Mouse (Mus musculus) T-helper 1 cell (primary cell): ENCODE measurements around the gene Prss45.
"Not testable (repeated sequence)": the region's sequence is repeated elsewhere in the genome, so short reads cannot be mapped to it uniquely, and the experiment has no call there.

Experiments used
- in situ Hi-C: fragments of 300-600 bp; cut with MboI, MseI; formaldehyde crosslinking; loops from one replicate; pipeline ENCODE4 v1.15.1; 2025; ENCODE audit warnings: high pct_unique_total_duplicates

The Prss45 gene

GRCm38 (mm10) chr9:110834411-110834810, at the start of gene Prss45:
Prss45 (plus strand) TSS chr9:110834588.
- in situ Hi-C loops: no loop called here

- in situ Hi-C loops: no loop called here
Observed at GRCm38 (mm10) chr9:110788169-110788568, 46.2 kb upstream of the Prss45 start.

- in situ Hi-C loops: no loop called here
Observed at GRCm38 (mm10) chr9:110790462-110790861, 43.9 kb upstream of the Prss45 start.

- in situ Hi-C loops: no loop called here
Observed at GRCm38 (mm10) chr9:110797013-110797412, 37.4 kb upstream of the Prss45 start.

- in situ Hi-C loops: no loop called here
Observed at GRCm38 (mm10) chr9:110797866-110798265, 36.5 kb upstream of the Prss45 start, which contains the start of gene Prss42. Prss42 (plus strand) TSS chr9:110798166.

GRCm38 (mm10) chr9:110800834-110801479, 33.4 kb upstream of the Prss45 start:
- in situ Hi-C loops: no loop called here

- in situ Hi-C loops: no loop called here
Observed at GRCm38 (mm10) chr9:110803294-110803693, 31.1 kb upstream of the Prss45 start.

- in situ Hi-C loops: no loop called here
Observed at GRCm38 (mm10) chr9:110810051-110810450, 24.3 kb upstream of the Prss45 start.

- in situ Hi-C loops: no loop called here
Observed at GRCm38 (mm10) chr9:110813789-110814188, 20.6 kb upstream of the Prss45 start, which contains the start of gene Prss44. Prss44 (plus strand) TSS chr9:110813994.

- in situ Hi-C loops: not testable (repeated sequence)
Observed at GRCm38 (mm10) chr9:110820546-110820945, 13.8 kb upstream of the Prss45 start.

- in situ Hi-C loops: no loop called here
Observed at GRCm38 (mm10) chr9:110821436-110821835, 13.0 kb upstream of the Prss45 start.

- in situ Hi-C loops: no loop called here
Observed at GRCm38 (mm10) chr9:110825426-110825825, 9.0 kb upstream of the Prss45 start.

- in situ Hi-C loops: no loop called here
Observed at GRCm38 (mm10) chr9:110825832-110826231, 8.6 kb upstream of the Prss45 start.

GRCm38 (mm10) chr9:110826390-110826789, 8.0 kb upstream of the Prss45 start, which contains the start of gene Prss43:
Prss43 (plus strand) TSS chr9:110826690.
- in situ Hi-C loops: no loop called here

- in situ Hi-C loops: no loop called here
Observed at GRCm38 (mm10) chr9:110833021-110833420, 1.4 kb upstream of the Prss45 start.

GRCm38 (mm10) chr9:110834961-110835360, 573 bp downstream of the Prss45 start:
- in situ Hi-C loops: no loop called here

GRCm38 (mm10) chr9:110836112-110836511, 1.7 kb downstream of the Prss45 start:
- in situ Hi-C loops: no loop called here

- in situ Hi-C loops: no loop called here
Observed at GRCm38 (mm10) chr9:110840905-110841304, 6.5 kb downstream of the Prss45 start.

- in situ Hi-C loops: no loop called here
Observed at GRCm38 (mm10) chr9:110841438-110841837, 7.0 kb downstream of the Prss45 start.

- in situ Hi-C loops: no loop called here
Observed at GRCm38 (mm10) chr9:110844206-110844605, 9.8 kb downstream of the Prss45 start, which contains the start of gene Prss46. Prss46 (plus strand) TSS chr9:110844506.

GRCm38 (mm10) chr9:110849162-110849561, 14.8 kb downstream of the Prss45 start:
- in situ Hi-C loops: no loop called here

GRCm38 (mm10) chr9:110855903-110856302, 21.5 kb downstream of the Prss45 start:
- in situ Hi-C loops: no loop called here

- in situ Hi-C loops: no loop called here
Observed at GRCm38 (mm10) chr9:110856920-110857319, 22.5 kb downstream of the Prss45 start.
